Mouse (Mus musculus) CH12F3 (cell line): ENCODE data around the gene Wnt7b.

ENCODE experiments used
- in situ Hi-C: fragments of 300-500 bp; cut with MboI; formaldehyde crosslinking; loops from 2 replicates; pipeline ENCODE4 v1.14.3; 2020; ENCODE audit warnings: low sequenced_read_pairs

Gene Wnt7b

DNA sequence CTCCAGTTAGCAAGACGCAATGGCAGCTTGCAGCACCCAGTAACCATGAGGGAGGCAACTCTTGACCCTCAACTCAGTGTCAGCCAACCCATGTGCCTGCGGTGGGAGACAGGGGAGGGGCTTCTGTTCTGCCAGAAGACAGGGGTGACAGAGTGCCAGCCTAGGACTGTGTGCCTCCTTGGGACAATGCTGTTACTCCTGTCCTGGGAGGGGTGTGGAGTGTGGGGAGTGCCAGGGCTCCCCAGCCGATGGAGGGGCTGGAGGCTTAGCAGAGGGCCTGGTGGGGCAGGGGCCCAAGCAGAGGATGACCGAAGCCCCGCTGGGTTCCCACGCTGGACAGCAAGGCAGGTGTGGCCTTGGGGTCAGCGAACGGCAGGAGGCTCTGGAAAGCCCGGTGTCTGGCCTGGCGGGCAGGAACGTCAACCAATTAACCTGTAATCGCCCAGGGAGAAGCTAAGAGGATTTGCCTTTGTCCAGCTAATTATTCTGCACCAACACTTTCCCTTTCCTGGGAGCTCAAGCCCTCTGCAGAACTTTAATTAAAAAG lies 57.8 kb downstream of the Wnt7b start:
- in situ Hi-C loops, result no loop called here

- in situ Hi-C loops, result no loop called here
These were observed 58.9 kb downstream of the Wnt7b start for GRCm38 (mm10) chr15:85523173-85523991.

DNA sequence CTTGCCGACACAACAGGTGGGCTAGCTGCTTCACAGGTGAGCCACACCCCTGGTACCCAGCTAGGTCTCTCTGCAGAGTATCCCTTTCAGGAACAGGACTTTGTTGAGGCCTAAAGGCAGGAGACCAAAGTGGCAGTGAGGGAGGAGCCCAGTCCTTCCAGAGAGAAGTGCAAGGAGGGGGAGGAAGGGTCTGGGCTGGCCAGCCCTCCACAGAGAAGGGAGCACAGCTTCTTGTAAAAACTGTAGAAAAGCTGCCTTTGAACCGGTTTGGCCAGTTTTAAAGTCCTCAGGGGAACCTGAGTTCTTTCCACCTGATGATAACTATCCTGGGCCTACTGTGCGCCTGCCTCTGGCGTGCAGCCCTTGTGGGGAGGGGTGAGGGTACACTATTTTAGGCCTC lies 62.8 kb downstream of the Wnt7b start:
- in situ Hi-C loops, result no loop called here

- in situ Hi-C loops, result no loop called here
These were observed 74.8 kb downstream of the Wnt7b start for GRCm38 (mm10) chr15:85507370-85508014.

- in situ Hi-C loops, result no loop called here
These were observed 75.6 kb downstream of the Wnt7b start for GRCm38 (mm10) chr15:85506680-85507079.

DNA sequence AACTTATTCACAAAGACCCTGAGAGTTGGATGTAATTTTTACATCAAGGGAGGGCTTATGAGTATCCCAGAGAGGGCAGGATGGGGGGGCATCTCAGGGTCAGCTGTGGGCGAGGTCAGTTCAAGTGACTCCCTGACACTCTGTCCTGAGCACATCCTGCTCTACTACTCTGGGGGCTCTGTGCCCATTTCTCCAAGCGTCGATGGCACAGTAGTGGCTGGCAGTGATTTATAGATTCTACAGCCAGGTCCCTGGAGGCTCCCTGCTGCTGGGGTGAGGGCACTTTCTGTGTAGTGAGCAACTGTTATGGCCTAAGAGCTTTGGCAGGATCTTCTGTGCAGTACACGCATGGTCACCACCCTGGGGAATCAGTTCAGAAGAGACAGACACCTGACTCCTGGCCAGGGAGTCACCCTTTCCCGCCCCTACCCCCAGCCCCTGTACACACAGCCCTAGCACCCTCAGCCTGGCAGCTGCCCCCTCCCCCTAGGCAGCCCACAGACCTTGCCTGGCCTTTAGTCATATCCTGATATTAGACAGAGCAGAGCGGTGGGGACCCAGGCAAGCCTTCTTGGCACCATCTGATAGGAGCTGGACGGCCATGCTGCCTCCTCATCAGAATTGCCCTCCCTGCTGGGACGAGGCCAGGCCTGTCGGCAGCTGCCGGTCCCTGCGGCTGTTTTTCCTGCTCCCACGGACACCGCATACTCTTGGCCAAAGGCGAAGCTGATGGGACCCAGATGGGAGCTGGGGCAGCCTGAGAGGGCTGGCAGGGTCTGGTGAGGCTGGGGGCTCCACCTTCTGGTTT lies 77.0 kb downstream of the Wnt7b start:
- in situ Hi-C loops, result no loop called here

DNA sequence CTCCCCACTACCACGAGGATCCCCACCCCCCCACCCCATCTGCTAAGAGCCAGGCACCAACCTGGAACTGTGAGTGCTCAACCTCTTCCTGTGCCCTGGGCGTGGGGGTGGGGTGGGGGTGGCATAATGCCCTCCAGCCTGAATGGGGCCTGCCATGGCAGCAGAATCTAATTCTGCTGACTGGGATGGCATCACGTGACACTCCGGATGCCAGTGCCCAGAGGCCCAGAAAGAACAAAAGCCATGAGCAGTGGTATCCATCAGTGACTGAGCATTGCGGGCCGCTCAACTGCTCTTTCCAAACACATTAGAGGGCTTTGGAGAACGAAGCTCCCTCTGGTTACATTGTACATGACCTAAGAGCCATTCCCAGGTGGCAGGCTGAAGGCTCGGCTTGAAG lies 79.1 kb downstream of the Wnt7b start, which contains the start of gene 7530416G11Rik:
Gene 7530416G11Rik (minus strand): TSS at position 101 of the 400 bp plus-strand sequence.
- in situ Hi-C loops, result no loop called here

GRCm38 (mm10) chr15:85500267-85500666 lies 82.0 kb downstream of the Wnt7b start:
- in situ Hi-C loops, result no loop called here

GRCm38 (mm10) chr15:85497981-85498475 lies 84.2 kb downstream of the Wnt7b start:
- in situ Hi-C loops, result no loop called here

- in situ Hi-C loops, result no loop called here
These were observed 84.7 kb downstream of the Wnt7b start for GRCm38 (mm10) chr15:85497548-85497947.

DNA sequence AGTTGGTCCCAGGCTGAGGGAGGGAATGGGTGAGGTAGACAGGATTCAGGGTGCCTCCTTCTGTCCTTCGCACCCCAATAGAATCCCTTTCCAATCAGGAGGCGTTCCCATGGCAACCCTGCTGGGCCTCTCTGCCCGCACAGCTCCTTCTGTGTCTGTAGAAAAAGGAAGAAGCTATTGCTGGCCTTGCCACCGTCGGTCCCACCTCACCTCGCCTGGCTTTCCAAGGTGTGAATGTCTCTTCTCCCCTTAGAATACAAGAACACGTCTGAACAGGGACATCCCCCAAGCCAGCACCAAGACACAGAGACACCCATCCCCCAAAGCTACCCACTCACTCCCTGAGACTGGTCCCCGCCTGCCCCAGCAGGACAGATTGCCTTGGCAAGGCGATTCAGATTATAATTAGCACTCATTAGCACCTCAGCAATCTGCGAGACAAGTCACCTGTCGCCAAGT lies 88.1 kb downstream of the Wnt7b start:
- in situ Hi-C loops, result no loop called here

DNA sequence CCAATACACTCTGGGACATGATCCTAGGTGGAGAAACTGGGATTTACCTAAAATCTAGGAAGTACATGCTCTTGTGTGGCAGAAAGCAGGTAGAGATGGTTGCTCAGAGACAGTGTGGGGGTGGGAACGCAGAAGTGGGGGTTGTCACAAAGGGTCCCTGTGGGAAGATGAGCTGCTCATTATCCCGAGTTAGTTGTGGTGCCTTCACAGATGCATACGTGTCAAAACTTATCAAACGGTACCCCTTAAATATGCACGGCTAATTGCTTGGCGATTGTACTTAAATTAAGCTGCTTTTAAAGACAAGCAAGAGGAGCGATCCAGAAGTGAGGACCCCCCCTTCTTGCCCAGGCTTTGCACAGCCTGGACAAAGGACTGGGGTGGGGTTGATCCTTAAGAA lies 92.5 kb downstream of the Wnt7b start:
- in situ Hi-C loops, result loop anchor here (10.0 kb wide), 1 partner anchor 95 kb away; the partner anchor contains the start of gene Wnt7b

DNA sequence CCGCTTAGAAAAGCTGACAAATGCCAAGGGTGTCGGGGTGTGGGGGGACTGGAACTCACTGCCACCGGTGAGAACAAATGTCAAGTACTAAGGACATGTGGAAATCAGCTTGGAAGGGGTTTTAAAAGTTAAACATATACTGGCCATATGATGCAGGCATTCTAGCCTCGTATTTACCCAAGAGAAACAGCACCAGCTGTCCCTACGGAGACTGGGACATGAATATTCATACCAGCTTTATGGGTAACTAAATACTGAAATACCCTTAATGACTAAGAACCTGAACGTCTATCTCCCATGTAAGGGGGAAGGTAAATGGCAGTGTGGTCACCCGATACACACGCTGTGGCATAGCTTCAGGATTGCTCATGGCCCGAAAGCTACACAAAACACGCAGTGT lies 93.4 kb downstream of the Wnt7b start:
- in situ Hi-C loops, result loop anchor here (10.0 kb wide), 1 partner anchor 96 kb away; the partner anchor contains the start of gene Wnt7b
